Mouse (Mus musculus) thymus, postnatal 14 days (tissue): ENCODE data around the gene Hnrnpdl.

ENCODE experiments used
- DNase-seq: peaks from one replicate; pipeline ENCODE4 v3.0.0; 2021

Hnrnpdl gene

GRCm38 (mm10) chr5:100039602-100040142 is at the start of gene Hnrnpdl, which contains the start of gene Enoph1:
Gene Hnrnpdl (minus strand): TSS chr5:100039664.
Gene Enoph1 (plus strand): TSS chr5:100039985.
- DNase-seq = peak; percentile 94

- no peak for DNase-seq
These were observed 45.6 kb upstream of the Hnrnpdl start for GRCm38 (mm10) chr5:100085097-100085496.

- no peak for DNase-seq
These were observed 44.6 kb upstream of the Hnrnpdl start for GRCm38 (mm10) chr5:100083953-100084562.

GRCm38 (mm10) chr5:100082006-100082405 is 42.5 kb upstream of the Hnrnpdl start:
- peak; percentile 35 for DNase-seq

- DNase-seq = no peak
These were observed 40.4 kb upstream of the Hnrnpdl start for GRCm38 (mm10) chr5:100079931-100080275.

- DNase-seq = peak; percentile 17
These were observed 39.8 kb upstream of the Hnrnpdl start for GRCm38 (mm10) chr5:100079040-100079930.

- peak; percentile 30 for DNase-seq
These were observed 35.1 kb upstream of the Hnrnpdl start for GRCm38 (mm10) chr5:100074571-100074970.

- no peak for DNase-seq
These were observed 33.1 kb upstream of the Hnrnpdl start for GRCm38 (mm10) chr5:100072557-100072956.

- DNase-seq = no peak
These were observed 32.1 kb upstream of the Hnrnpdl start for GRCm38 (mm10) chr5:100071541-100071940.

- DNase-seq = peak; percentile 85
These were observed 30.8 kb upstream of the Hnrnpdl start for GRCm38 (mm10) chr5:100070255-100070654.

GRCm38 (mm10) chr5:100069526-100069925 is 30.1 kb upstream of the Hnrnpdl start:
- DNase-seq = no peak

- no peak for DNase-seq
These were observed 28.1 kb upstream of the Hnrnpdl start for GRCm38 (mm10) chr5:100067579-100067978.

- DNase-seq = no peak
These were observed 21.4 kb upstream of the Hnrnpdl start for GRCm38 (mm10) chr5:100060876-100061275.

GRCm38 (mm10) chr5:100059326-100059725 is 19.9 kb upstream of the Hnrnpdl start:
- DNase-seq = no peak

- no peak for DNase-seq
These were observed 19.3 kb upstream of the Hnrnpdl start for GRCm38 (mm10) chr5:100058729-100059128.

- DNase-seq = no peak
These were observed 18.2 kb upstream of the Hnrnpdl start for GRCm38 (mm10) chr5:100057461-100058209.

GRCm38 (mm10) chr5:100055866-100056369 is 16.5 kb upstream of the Hnrnpdl start:
- DNase-seq = no peak

GRCm38 (mm10) chr5:100054807-100055547 is 15.5 kb upstream of the Hnrnpdl start:
- DNase-seq = no peak

GRCm38 (mm10) chr5:100052728-100053127 is 13.3 kb upstream of the Hnrnpdl start:
- DNase-seq = no peak

GRCm38 (mm10) chr5:100049904-100050303 is 10.4 kb upstream of the Hnrnpdl start:
- no peak for DNase-seq

GRCm38 (mm10) chr5:100047871-100048270 is 8.4 kb upstream of the Hnrnpdl start:
- DNase-seq = no peak

GRCm38 (mm10) chr5:100047143-100047640 is 7.7 kb upstream of the Hnrnpdl start:
- no peak for DNase-seq
